Mouse (Mus musculus): ENCODE measurements around the gene Inf2. TPM values are rescaled to one million over a fixed set of nuclear protein-coding genes. Genes with fewer than 3 reads are reported as not detected.
A peak's percentile ranks its signal among the peaks of the same experiment; 100 is the strongest.

Inf2 gene
- total RNA-seq, 2 experiments from 2014 or later, result 7.7 to 11.0 TPM

DNA sequence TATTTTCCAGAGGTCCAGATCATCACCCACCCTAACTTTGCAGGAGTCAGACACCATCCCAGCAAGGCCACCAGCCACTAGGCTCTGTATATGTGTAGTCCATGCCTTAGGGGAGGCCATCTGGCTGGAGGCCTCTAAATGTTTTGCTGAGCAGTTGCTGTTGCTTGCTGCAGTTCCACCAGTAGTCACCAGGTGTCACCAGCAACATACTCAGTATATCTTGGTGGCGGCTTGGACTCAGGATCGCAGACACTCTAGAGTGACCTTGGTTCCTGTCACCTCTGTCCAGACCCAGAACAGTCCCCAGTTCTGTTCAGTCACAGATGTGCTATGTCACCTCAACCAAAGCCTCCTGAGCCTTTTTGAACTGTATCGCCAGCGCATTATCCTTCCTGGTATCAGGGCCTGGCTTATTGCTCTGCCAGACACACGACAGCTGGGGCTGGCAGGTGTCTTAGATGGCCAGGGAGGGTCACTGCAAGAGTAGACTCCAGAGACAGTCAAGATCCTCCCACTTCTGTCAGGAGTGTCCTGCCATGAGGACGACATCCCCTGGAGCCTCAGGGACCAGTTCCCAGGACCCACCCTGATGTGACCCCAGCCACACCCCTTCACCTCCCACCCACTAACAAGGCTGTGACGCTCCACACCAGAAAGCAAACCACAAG is 64.7 kb downstream of the Inf2 start:
- peak; percentile 92 for DNase-seq (ENCODE audit: low spot score)

GRCm38 (mm10) chr12:112654076-112654475 is 65.5 kb downstream of the Inf2 start:
- DNase-seq (ENCODE audit: low spot score), result no peak

DNA sequence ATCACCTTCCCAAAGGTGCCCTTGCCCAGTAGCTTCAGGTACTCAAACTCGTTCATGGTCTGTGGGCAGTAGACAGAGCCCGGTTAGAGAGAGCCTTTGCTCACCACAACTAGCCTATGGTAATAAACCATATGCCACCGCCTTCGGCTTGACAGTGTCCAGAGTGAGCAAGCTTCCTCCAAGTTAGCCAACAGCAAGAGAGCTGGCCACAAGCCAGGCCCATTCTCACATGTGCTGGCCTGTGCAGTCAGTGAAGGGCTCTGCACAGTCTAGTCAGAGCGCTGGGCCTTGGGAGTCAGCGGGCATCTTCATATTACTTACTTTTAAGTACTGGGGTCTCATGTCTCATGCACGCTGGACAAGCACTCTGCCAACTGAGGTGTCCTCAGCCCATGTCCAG is 70.0 kb downstream of the Inf2 start:
- DNase-seq (ENCODE audit: low spot score), result no peak

GRCm38 (mm10) chr12:112659109-112659508 is 70.5 kb downstream of the Inf2 start:
- peak; percentile 67 for DNase-seq (ENCODE audit: low spot score)

GRCm38 (mm10) chr12:112660576-112661326 is 72.2 kb downstream of the Inf2 start:
- DNase-seq (ENCODE audit: low spot score), result no peak

- no peak for DNase-seq (ENCODE audit: low spot score)
Observed at GRCm38 (mm10) chr12:112661327-112661605, 72.7 kb downstream of the Inf2 start.

DNA sequence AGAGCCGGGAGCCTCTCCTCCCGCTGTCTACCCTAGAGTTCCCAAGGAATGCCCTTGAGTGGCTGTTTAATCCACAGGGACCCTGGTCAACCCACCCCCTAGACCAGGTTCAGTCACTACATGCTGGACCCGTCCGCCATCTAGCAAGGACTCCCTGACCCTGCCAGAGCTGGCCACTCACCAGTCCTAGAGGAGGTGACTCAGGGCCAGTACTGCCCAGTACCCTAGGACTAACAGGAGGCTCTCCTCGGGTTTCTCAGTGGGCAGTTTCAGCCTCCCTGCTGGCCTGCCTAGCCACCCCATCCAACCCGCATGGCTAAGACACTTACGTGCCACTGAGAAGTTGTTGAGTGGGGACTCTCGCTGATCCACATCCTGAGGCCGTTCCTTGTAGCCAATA is 73.3 kb downstream of the Inf2 start:
- DNase-seq (ENCODE audit: low spot score), result no peak

DNA sequence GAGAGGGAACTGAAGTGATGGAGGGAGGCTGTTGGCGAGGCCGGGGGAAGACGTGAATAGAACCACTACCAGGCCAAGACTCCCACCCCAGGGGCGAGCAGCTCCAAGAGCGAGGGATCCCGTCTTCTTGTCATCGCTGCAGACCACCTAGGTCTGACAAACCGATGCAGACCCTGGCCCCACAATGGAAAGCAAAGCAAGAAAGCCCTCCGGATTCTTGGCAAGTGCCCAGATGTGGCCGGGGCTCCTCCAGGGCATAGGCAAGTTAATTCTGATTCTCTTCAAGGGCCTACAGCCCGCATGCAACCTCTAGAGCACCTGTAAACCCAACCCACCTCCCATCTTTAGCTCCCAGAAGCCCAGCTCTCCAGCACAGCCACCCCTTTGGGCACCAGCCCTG is 74.7 kb downstream of the Inf2 start:
- DNase-seq (ENCODE audit: low spot score), result no peak

- DNase-seq (ENCODE audit: low spot score), result no peak
Observed at GRCm38 (mm10) chr12:112663716-112664115, 75.1 kb downstream of the Inf2 start.

DNA sequence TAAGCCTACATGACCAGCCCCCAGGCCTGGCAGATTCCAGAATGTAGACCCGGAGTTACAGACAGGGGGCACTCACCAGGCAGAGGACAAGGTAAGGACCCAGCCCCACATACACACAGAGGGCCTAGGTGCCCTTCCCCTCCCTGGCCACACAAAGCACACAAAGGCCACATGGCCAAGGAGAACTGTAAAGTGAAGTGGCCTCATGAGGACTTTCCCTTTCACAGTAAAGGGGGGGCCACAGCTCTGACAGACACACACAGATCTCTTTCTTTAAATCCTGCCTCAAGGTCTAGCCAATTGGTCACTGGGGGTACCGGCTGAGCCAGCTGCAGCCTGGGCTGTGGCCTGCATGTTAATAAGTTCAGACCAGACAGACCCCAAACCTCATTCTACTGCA is 75.5 kb downstream of the Inf2 start:
- DNase-seq (ENCODE audit: low spot score), result no peak

DNA sequence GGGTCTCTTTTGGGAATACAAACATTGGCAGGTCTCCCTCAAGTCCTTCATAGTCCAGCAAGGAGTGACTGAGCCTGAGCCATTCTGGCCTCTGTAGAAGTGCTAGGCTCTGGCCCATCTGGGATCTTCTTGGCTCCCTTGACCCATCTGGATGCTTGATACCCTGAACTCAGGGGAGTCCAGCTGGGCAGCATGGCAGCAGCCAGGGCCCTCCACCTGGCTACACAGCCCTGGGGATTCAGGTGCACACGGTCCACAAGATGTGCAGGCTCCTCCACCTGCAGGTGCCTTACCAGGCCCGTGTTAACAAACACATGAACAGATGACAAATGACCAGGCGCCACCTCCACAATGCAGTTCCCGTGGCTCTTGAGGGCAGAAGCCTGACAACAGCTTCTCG is 76.1 kb downstream of the Inf2 start:
- DNase-seq (ENCODE audit: low spot score), result no peak

Small RNA genes lying within 50 kb of the gene (microRNA-seq; reads per million reads assigned to microRNA genes)
- gene Mir6939, result not detected

Other genes with a start within 250 kb of the Inf2 start
- 1 to 10 TPM; 1.9 to 2.7 TPM for gene A530016L24Rik, start 99.3 kb upstream of the Inf2 start, total RNA-seq (2021)
- not detected for gene Tmem179, start 72.0 kb upstream of the Inf2 start, total RNA-seq (2021)
- gene Adssl1, start 31.3 kb downstream of the Inf2 start, total RNA-seq (2021), result 1,000 to 10,000 TPM in 1 of 2 experiments, 100 to 1,000 TPM in 1; 975 to 1,075 TPM
- 10 to 100 TPM; 21.6 to 22.7 TPM for gene Siva1, start 55.9 kb downstream of the Inf2 start, total RNA-seq (2021)
- gene Akt1, start 86.1 kb downstream of the Inf2 start, total RNA-seq (2021), result 10 to 100 TPM; 44.7 to 49.5 TPM
- under 1 TPM; 0.59 to 0.90 TPM for gene Zbtb42, start 90.0 kb downstream of the Inf2 start, total RNA-seq (2021)
- 10 to 100 TPM in 1 of 2 experiments, 1 to 10 TPM in 1; 9.0 to 12.8 TPM for gene Cep170b, start 131.7 kb downstream of the Inf2 start, total RNA-seq (2021)
- gene Pld4, start 171.9 kb downstream of the Inf2 start, total RNA-seq (2021), result 1 to 10 TPM; 1.3 to 3.4 TPM
- 1 to 10 TPM; 7.2 to 7.8 TPM for gene Ahnak2, start 213.9 kb downstream of the Inf2 start, total RNA-seq (2021)
- gene Clba1, start 220.2 kb downstream of the Inf2 start, total RNA-seq (2021), result under 1 TPM; 0.34 to 0.57 TPM
- gene Cdca4, start 240.6 kb downstream of the Inf2 start, total RNA-seq (2021), result 1 to 10 TPM; 2.2 to 2.8 TPM